Mouse (Mus musculus) megakaryocyte-erythroid progenitor cell, adult 5-6 weeks (primary cell): ENCODE results near the gene Ndufa10. TPM values are rescaled to one million over a fixed set of nuclear protein-coding genes. Genes with fewer than 3 reads are reported as not detected.

Experiments used
- ATAC-seq: replicated peaks from 2 replicates; pipeline ENCODE4 v1.8.0; 2016; ENCODE audit warnings: mild to moderate bottlenecking, inconsistent platforms; ENCODE audit not compliant: severe bottlenecking, poor library complexity, low FRiP score, low TSS enrichment
- total RNA-seq, 2 experiments: library from RNA; stranded (forward) in 1 of 2; stranded (reverse) in 1 of 2; fragments of 200-1000, 215-1000 nt in 1 of 2; fragments of >200 nt in 1 of 2; fragmentation: Nextera tagmentation in 1 of 2; gene quantifications; 2 replicates each; pipeline ENCODE4 v1.2.3; 2014 to 2017

Ndufa10 gene
- total RNA-seq, 2 experiments from 2014 or later = 170 to 187 TPM

- ATAC-seq = no peak
Observed at GRCm38 (mm10) chr1:92432791-92433190, 40.9 kb downstream of the Ndufa10 start.

GRCm38 (mm10) chr1:92432098-92432497, 41.6 kb downstream of the Ndufa10 start:
- no peak for ATAC-seq

GRCm38 (mm10) chr1:92431420-92431819, 42.2 kb downstream of the Ndufa10 start:
- ATAC-seq = no peak

- ATAC-seq = no peak
Observed at GRCm38 (mm10) chr1:92430991-92431390, 42.7 kb downstream of the Ndufa10 start.

GRCm38 (mm10) chr1:92424714-92425113, 48.9 kb downstream of the Ndufa10 start:
- no peak for ATAC-seq

GRCm38 (mm10) chr1:92405131-92405530, 68.5 kb downstream of the Ndufa10 start:
- no peak for ATAC-seq

GRCm38 (mm10) chr1:92400556-92400955, 73.1 kb downstream of the Ndufa10 start:
- no peak for ATAC-seq

- ATAC-seq = no peak
Observed at GRCm38 (mm10) chr1:92398601-92399000, 75.1 kb downstream of the Ndufa10 start.

GRCm38 (mm10) chr1:92397511-92398051, 76.1 kb downstream of the Ndufa10 start:
- no peak for ATAC-seq

- ATAC-seq = no peak
Observed at GRCm38 (mm10) chr1:92394279-92394678, 79.4 kb downstream of the Ndufa10 start.

- ATAC-seq = no peak
Observed at GRCm38 (mm10) chr1:92393166-92393565, 80.5 kb downstream of the Ndufa10 start.

Other genes starting within 250 kb of the Ndufa10 start
- not detected in 2 replicates for gene Olfr1416, start 11.3 kb upstream of the Ndufa10 start, total RNA-seq (2014; fragmentation: Nextera tagmentation)
- gene Olfr1416, start 11.3 kb upstream of the Ndufa10 start, total RNA-seq (2017) = not detected in 2 replicates
- not detected in 2 replicates for gene Olfr1415, start 22.2 kb upstream of the Ndufa10 start, total RNA-seq (2014; fragmentation: Nextera tagmentation)
- gene Olfr1415, start 22.2 kb upstream of the Ndufa10 start, total RNA-seq (2017) = not detected in 2 replicates
- not detected in 2 replicates for gene Olfr1414, start 44.8 kb upstream of the Ndufa10 start, total RNA-seq (2014; fragmentation: Nextera tagmentation)
- not detected in 2 replicates for gene Olfr1414, start 44.8 kb upstream of the Ndufa10 start, total RNA-seq (2017)
- not detected in 2 replicates for gene Olfr1413, start 97.5 kb upstream of the Ndufa10 start, total RNA-seq (2014; fragmentation: Nextera tagmentation)
- not detected in 2 replicates for gene Olfr1413, start 97.5 kb upstream of the Ndufa10 start, total RNA-seq (2017)
- not detected in 2 replicates for gene Olfr1412, start 111.9 kb upstream of the Ndufa10 start, total RNA-seq (2014; fragmentation: Nextera tagmentation)
- not detected in 2 replicates for gene Olfr1412, start 111.9 kb upstream of the Ndufa10 start, total RNA-seq (2017)
- not detected in 2 replicates for gene Olfr1411, start 120.6 kb upstream of the Ndufa10 start, total RNA-seq (2014; fragmentation: Nextera tagmentation)
- not detected in 2 replicates for gene Olfr1411, start 120.6 kb upstream of the Ndufa10 start, total RNA-seq (2017)
- gene Olfr1410, start 131.9 kb upstream of the Ndufa10 start, total RNA-seq (2014; fragmentation: Nextera tagmentation) = not detected in 2 replicates
- gene Olfr1410, start 131.9 kb upstream of the Ndufa10 start, total RNA-seq (2017) = not detected in 2 replicates
- gene Olfr12, start 143.9 kb upstream of the Ndufa10 start, total RNA-seq (2014; fragmentation: Nextera tagmentation) = not detected in 2 replicates
- not detected in 2 replicates for gene Olfr12, start 143.9 kb upstream of the Ndufa10 start, total RNA-seq (2017)
- gene Cops9, start 168.1 kb upstream of the Ndufa10 start, total RNA-seq (2014; fragmentation: Nextera tagmentation) = 193 and 214 TPM in 2 replicates
- gene Cops9, start 168.1 kb upstream of the Ndufa10 start, total RNA-seq (2017) = 142 TPM in 2 replicates
- 0.72 and 5.4 TPM in 2 replicates for gene Otos, start 175.0 kb upstream of the Ndufa10 start, total RNA-seq (2014; fragmentation: Nextera tagmentation)
- not detected in 2 replicates for gene Otos, start 175.0 kb upstream of the Ndufa10 start, total RNA-seq (2017)